Mouse (Mus musculus) cerebellum, adult 2 months (tissue): ENCODE measurements around the gene Sdsl. TPM values are rescaled to one million over a fixed set of nuclear protein-coding genes. Genes with fewer than 3 reads are reported as not detected.
A peak's percentile ranks its signal among the peaks of the same experiment; 100 is the strongest.

Source experiments
- DNase-seq, 2 experiments: peaks; one replicate each; pipeline ENCODE4 v3.0.0; 2021
- H3K27ac ChIP-seq: fragments of 200-500 bp; 2 replicates; pipeline ENCODE4 v1.5.1; 2012; ENCODE audit warnings: low read length, control low read depth, inconsistent platforms; ENCODE audit not compliant: insufficient read depth
- H3K27me3 ChIP-seq: fragments of 200-500 bp; 2 replicates; pipeline ENCODE4 v1.6.1; 2012; ENCODE audit warnings: inconsistent platforms, mild to moderate bottlenecking, low read length, moderate library complexity; ENCODE audit not compliant: control insufficient read depth, insufficient read depth
- H3K4me1 ChIP-seq: fragments of 200-500 bp; 2 replicates; pipeline ENCODE4 v1.6.1; 2011; ENCODE audit warnings: low read length; ENCODE audit not compliant: control insufficient read depth, insufficient read depth
- H3K4me3 ChIP-seq: fragments of 200-500 bp; replicated peaks from 2 replicates; pipeline ENCODE3; 2011; ENCODE audit warnings: mild to moderate bottlenecking, low read depth, low read length, control low read depth; ENCODE audit not compliant: insufficient read depth
- CTCF ChIP-seq: fragments of 200-500 bp; IDR thresholded peaks from 2 replicates; pipeline ENCODE4 v1.5.1; 2011; ENCODE audit warnings: low read depth, mild to moderate bottlenecking, control low read depth, low read length, moderate library complexity, borderline replicate concordance; ENCODE audit not compliant: insufficient read depth
- POLR2A ChIP-seq: fragments of 200-500 bp; IDR thresholded peaks from 2 replicates; pipeline ENCODE4 v1.6.1; 2011; ENCODE audit warnings: low read length, control low read depth, borderline replicate concordance; ENCODE audit not compliant: insufficient read depth
- WGBS: fragments of 180-500 bp; shearing (Covaris S2); methylation state at CpG from one replicate; pipeline ENCODE4 v1.1.7; 2018; 5-methylcytosine and 5-hydroxymethylcytosine counted together
- polyA plus RNA-seq: library from polyadenylated mRNA; depleted of rRNA; stranded (reverse); fragments of >200 nt; gene quantifications from 2 replicates; pipeline ENCODE4 v1.2.3, GENCODE M21; 2012

The Sdsl gene
- polyA plus RNA-seq, 1 experiment: 16.7 TPM

DNA sequence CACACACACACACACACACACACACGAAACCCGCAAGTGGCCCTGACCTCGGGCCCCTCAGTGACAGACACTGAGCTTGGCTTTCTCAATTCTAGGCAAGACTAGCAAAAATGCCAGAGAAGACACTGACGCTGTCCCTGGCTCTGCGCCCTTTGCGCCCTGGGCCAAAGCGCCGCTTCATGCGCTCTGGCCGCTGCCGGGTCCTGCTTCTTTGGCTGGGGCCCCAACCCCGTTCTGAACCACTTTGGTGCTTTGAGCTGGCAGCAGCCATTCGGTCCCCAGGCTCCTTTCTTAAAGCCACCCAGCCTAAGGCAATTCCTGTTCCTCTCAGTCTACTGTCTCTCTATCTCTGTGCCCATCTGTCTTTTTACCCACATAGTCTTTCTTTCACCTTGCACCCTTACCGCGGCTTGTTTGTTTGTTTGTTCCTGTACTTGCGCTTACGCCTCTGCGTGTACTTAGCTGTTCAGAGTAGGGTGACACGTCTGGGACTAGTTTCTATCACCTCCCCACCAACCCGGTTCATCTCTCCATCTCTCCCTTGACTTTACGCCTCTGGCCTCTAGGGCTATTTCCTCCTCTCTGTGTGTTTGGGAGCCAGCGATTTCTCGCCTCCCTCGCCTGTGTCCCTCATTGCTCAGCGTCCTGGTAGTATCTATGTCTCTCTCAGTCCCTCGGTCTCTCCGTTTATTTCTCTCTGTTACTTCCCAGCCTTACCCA is 33.5 kb downstream of the Sdsl start:
- no peaks in the 10 kb centered on the region; the same call in 1 of the 2 replicates for H3K4me1 ChIP-seq
- peaks cover 6% of the 10 kb centered on the region; the same call in 1 of the 2 replicates for H3K27me3 ChIP-seq
- no peak overlapping the region for H3K27ac ChIP-seq
- peak; percentile 44 to 45 for DNase-seq
- WGBS: 2% methylated on average over 27 of the region's 27 CpGs
- TF ChIP-seq POLR2A (no peak), CTCF (no peak)
- no peak overlapping the region for H3K4me3 ChIP-seq

DNA sequence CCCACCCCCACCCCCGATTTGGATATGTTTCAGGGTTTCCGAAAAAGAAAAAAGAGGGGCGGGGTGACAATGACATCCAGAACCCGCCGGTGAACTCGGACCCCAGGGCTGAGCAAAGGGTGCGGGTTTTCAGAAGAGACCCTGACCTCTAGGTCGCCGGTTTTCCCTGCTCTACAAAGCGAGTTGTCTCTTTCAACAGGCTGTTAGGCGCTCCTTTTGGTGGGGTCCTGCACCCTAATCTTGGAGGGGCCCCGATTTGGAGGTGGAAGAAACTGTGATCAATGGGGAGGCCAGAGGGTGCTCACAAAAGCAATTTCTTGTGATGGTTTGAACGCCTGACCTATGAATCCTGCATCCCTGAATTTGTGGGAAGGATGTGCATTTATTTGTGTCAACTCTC is 34.1 kb downstream of the Sdsl start:
- DNase-seq: no peak
- WGBS: 5% methylated on average over 13 of the region's 13 CpGs
- H3K27ac ChIP-seq: no peak overlapping the region
- no peaks in the 10 kb centered on the region; the same call in 1 of the 2 replicates for H3K4me1 ChIP-seq
- H3K4me3 ChIP-seq: no peak overlapping the region
- H3K27me3 ChIP-seq: peaks cover 6% of the 10 kb centered on the region; the same call in 1 of the 2 replicates
- TF ChIP-seq CTCF (no peak), POLR2A (no peak)

DNA sequence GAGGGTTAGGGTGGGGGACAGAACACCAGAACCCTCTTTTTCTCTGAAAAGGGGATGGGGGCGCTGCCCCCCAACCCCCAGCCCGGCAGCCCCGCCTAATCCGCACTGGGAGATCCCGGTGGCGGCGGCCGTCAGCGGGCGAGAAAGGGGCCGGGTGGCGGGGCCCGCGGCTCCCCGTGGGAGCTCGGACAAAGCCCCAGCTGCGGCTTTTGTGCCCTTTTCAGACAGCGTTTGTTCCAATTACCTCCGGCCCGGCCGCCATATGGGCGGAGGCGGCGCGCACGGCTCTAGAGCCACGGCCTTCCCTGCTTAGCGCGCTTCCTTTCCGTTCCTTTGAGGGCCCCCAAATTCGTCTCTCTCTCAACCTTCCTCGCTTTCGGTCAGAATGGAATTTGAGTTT is 34.6 kb downstream of the Sdsl start:
- Histone ChIP-seq H3K4me3 (no peak overlapping the region), H3K27me3 (peaks cover 6% of the 10 kb centered on the region; the same call in 1 of the 2 replicates), H3K4me1 (no peaks in the 10 kb centered on the region; the same call in 1 of the 2 replicates), H3K27ac (no peak overlapping the region)
- 2% methylated on average over 33 of the region's 33 CpGs for WGBS
- TF ChIP-seq CTCF: no peak
- no peak for TF ChIP-seq POLR2A
- peak in 1 of 2 experiments; percentile 32 for DNase-seq

DNA sequence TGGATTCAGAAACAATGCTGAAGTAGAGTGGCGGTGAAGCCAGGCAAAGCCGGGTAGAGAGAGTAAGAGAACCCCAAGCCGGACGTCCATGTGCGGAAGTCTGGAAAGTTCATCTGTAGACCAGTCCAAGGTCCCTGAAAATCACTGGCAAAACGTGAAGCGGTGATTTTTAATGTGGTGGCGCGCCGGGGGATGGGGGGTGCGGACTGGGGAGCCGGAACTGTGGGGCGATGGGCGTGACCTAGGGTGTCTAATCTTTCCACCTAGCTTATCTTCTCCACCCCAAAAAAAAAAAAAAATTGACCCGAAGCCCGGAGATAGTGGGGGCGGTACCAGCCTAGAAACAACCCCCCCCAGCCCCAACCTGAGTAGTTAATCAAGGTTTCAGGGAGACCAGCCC is 35.1 kb downstream of the Sdsl start:
- no peak for TF ChIP-seq POLR2A
- 4% methylated on average over 17 of the region's 17 CpGs for WGBS
- no peak overlapping the region for H3K27ac ChIP-seq
- DNase-seq: no peak
- no peaks in the 10 kb centered on the region; the same call in 1 of the 2 replicates for H3K4me1 ChIP-seq
- peaks cover 6% of the 10 kb centered on the region; the same call in 1 of the 2 replicates for H3K27me3 ChIP-seq
- H3K4me3 ChIP-seq: no peak overlapping the region

DNA sequence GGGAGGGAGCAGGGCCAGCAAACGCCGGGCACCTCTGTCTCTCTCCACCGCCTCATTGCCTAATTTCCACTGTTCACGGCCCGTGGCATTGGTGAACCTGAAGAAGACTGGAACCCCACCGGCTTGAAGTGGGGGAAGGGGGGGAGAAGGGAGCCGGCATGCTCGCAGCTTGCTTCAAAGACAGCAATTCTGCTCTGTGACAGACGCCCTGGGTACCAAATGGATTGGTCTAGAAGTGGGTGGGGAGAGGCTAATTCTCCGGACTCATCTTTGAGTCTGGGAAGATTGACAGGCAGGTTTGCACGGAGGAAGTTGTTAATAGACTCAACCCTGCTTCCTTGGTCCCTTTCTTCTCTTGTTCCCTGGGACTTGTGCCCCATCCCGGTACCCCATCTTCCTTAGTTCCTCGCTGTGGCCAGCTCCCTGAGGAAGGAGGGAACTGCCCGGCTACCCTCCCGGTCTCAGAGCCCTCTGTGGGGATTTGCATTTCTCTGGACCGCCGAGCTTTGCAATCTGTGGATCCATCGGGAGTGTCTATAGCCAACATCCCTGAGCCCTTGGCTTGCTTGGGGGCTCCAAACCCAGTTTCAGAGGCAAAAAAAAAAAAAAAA is 35.6 kb downstream of the Sdsl start:
- no peak for DNase-seq
- no peak overlapping the region for H3K27ac ChIP-seq
- 2% methylated on average over 18 of the region's 18 CpGs for WGBS
- H3K4me3 ChIP-seq: no peak overlapping the region
- H3K27me3 ChIP-seq: peaks cover 9% of the 10 kb centered on the region; the same call in 1 of the 2 replicates
- no peak for TF ChIP-seq POLR2A
- no peaks in the 10 kb centered on the region; the same call in 1 of the 2 replicates for H3K4me1 ChIP-seq

DNA sequence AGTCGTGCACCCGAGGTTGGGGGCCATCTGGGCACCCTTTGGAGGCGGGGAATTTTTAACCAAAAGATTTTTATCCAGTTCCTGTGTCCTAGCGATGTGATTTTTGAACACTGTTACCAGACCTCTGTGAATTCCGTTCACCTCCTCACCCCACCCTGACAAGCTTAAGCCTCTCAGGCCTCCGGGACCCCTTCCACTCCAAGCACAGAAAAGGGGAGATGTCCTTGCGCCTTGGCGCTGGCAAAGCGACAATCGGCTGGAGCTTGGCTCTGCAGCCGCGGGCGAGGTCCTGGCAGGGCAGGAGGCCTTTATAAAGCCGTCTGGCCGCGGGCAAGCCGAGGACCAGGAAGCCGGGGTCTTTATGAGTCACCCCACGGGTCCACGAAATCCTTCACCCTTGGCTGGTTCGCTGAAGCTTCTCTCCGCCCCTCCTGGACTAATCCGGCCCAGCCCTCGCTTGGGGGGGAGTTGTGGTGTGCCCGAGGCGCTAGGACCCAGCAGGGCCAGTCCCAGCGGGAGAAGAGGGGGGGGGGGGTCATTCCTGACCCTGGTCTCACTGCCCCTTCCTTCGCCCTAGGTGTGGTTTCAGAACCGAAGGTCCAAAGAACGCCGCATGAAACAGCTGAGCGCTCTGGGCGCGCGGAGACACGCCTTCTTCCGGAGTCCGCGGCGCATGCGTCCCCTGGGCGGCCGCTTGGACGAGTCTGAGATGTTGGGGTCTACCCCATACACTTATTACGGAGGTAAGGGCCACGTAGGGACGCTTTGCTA is 36.7 kb downstream of the Sdsl start:
- TF ChIP-seq CTCF (no peak), POLR2A (no peak)
- peak in 1 of 2 experiments; percentile 32 for DNase-seq
- Histone ChIP-seq H3K27me3 (peaks cover 9% of the 10 kb centered on the region; the same call in 1 of the 2 replicates), H3K4me3 (no peak overlapping the region), H3K27ac (no peak overlapping the region), H3K4me1 (no peaks in the 10 kb centered on the region; the same call in 1 of the 2 replicates)
- 1% methylated on average over 47 of the region's 47 CpGs for WGBS

DNA sequence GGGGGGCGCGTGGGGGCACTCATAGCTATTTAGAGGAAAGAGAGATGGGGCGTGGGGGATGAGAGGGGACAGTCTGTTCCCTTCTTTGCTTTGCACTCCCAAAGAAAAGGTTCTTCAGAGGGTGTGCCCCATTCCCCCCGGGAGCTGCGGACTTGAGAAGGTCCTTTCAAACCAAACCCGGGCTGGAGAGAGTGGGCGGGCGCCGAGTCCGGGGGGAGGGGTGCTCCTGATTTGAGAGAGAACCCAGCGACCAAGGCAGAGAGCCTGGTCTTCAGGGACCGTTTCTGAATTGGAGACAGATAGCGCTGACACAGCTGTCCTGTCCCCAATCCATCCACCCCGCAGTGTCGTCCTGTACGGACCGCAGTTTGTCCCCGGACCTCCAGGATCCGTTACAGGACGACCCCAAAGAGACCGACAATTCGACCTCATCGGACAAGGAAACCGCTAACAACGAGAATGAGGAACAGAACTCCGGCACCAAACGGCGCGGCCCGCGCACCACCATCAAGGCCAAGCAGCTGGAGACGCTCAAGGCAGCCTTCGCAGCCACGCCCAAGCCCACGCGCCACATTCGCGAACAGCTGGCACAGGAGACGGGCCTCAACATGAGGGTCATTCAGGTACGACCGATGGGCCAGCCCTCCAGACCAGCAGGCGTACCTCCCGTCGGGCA is 37.5 kb downstream of the Sdsl start:
- TF ChIP-seq CTCF (no peak), POLR2A (no peak)
- peak in 1 of 2 experiments; percentile 36 for DNase-seq
- Histone ChIP-seq H3K27ac (no peak overlapping the region), H3K27me3 (peaks cover 9% of the 10 kb centered on the region; the same call in 1 of the 2 replicates), H3K4me1 (no peaks in the 10 kb centered on the region; the same call in 1 of the 2 replicates), H3K4me3 (no peak overlapping the region)
- WGBS: under 1% methylated on average over 44 of the region's 44 CpGs
